Mouse (Mus musculus) heart, embryonic 13.5 days (tissue): ENCODE data around the gene Hint3. TPM values are rescaled to one million over a fixed set of nuclear protein-coding genes. Genes with fewer than 3 reads are reported as not detected.
"Not testable (repeated sequence)": the region's sequence is repeated elsewhere in the genome, so short reads cannot be mapped to it uniquely, and the experiment has no call there.

Experiments used
- ATAC-seq: fragments of 200-750 bp; cut with Nextera tagmentation; 2 replicates; pipeline ENCODE4 v1.8.0; 2017; ENCODE audit warnings: moderate TSS enrichment; ENCODE audit not compliant: insufficient number of reproducible peaks, low FRiP score, low TSS enrichment; ENCODE audit errors: extremely low read depth
- H3K27ac ChIP-seq: fragments of 300-500 bp; sonication (generic); replicated peaks from 2 replicates; pipeline ENCODE4 v1.5.1; 2015; ENCODE audit warnings: moderate library complexity, mild to moderate bottlenecking, inconsistent platforms
- H3K27me3 ChIP-seq: fragments of 300-500 bp; sonication (generic); replicated peaks from 2 replicates; pipeline ENCODE4 v1.6.1; 2015; ENCODE audit warnings: mild to moderate bottlenecking, inconsistent platforms
- H3K36me3 ChIP-seq: fragments of 300-500 bp; sonication (generic); 2 replicates; pipeline ENCODE4 v1.6.1; 2015; ENCODE audit warnings: mild to moderate bottlenecking, inconsistent platforms
- H3K4me1 ChIP-seq: fragments of 300-500 bp; sonication (generic); 2 replicates; pipeline ENCODE4 v1.6.1; 2015; ENCODE audit warnings: inconsistent platforms
- H3K4me2 ChIP-seq: fragments of 300-500 bp; sonication (generic); 2 replicates; pipeline ENCODE4 v1.6.1; 2015; ENCODE audit warnings: inconsistent platforms, mild to moderate bottlenecking, moderate library complexity
- H3K4me3 ChIP-seq: fragments of 300-500 bp; sonication (generic); 2 replicates; pipeline ENCODE4 v1.5.1; 2015; ENCODE audit warnings: moderate library complexity, mild to moderate bottlenecking, inconsistent platforms
- H3K9ac ChIP-seq: fragments of 300-500 bp; sonication (generic); 2 replicates; pipeline ENCODE4 v1.6.1; 2015; ENCODE audit warnings: inconsistent platforms, mild to moderate bottlenecking, moderate library complexity
- H3K9me3 ChIP-seq: fragments of 300-500 bp; sonication (generic); 2 replicates; pipeline ENCODE4 v1.6.1; 2016; ENCODE audit warnings: inconsistent platforms
- WGBS: fragments of 180-500 bp; shearing (Covaris S2); methylation state at CpG from one replicate; pipeline ENCODE4 v1.1.7; 2015; ENCODE audit warnings: mixed read lengths; 5-methylcytosine and 5-hydroxymethylcytosine counted together
- polyA plus RNA-seq: library from polyadenylated mRNA; unstranded; fragments of >200 nt; fragmentation: Nextera tagmentation; extraction: Ambion mirVana; gene quantifications from 2 replicates; pipeline ENCODE4 v1.2.1, GENCODE M21; 2015

Gene Hint3
- polyA plus RNA-seq = 25.2 and 26.9 TPM in 2 replicates

GRCm38 (mm10) chr10:30629513-30629912 lies at the start of gene Hint3:
Hint3 (minus strand) TSS chr10:30629632.
- no peaks in the 10 kb centered on the region for H3K36me3 ChIP-seq
- H3K9me3 ChIP-seq = no peaks in the 10 kb centered on the region
- no peak within 1 kb of the TSS for H3K9ac ChIP-seq
- H3K27ac ChIP-seq = no peak within 1 kb of the TSS
- no peak for ATAC-seq
- peaks cover 2% of the 10 kb centered on the region; the same call in 1 of the 2 replicates for H3K4me1 ChIP-seq
- no peak within 1 kb of the TSS for H3K4me3 ChIP-seq
- H3K27me3 ChIP-seq = no peaks in the 10 kb centered on the region
- WGBS = 74% methylated on average over 3 of the region's 3 CpGs
- no peak within 1 kb of the TSS for H3K4me2 ChIP-seq

- H3K36me3 ChIP-seq = peaks cover 10% of the 10 kb centered on the region; the same call in 1 of the 2 replicates
- no peaks in the 10 kb centered on the region for H3K9me3 ChIP-seq
- H3K4me3 ChIP-seq = no peak overlapping the region
- H3K9ac ChIP-seq = no peak overlapping the region
- ATAC-seq = no peak
- 69% methylated on average over 2 of the region's 2 CpGs for WGBS
- no peak overlapping the region for H3K27ac ChIP-seq
- H3K27me3 ChIP-seq = no peaks in the 10 kb centered on the region
- no peaks in the 10 kb centered on the region for H3K4me1 ChIP-seq
- no peak overlapping the region for H3K4me2 ChIP-seq
Observed at GRCm38 (mm10) chr10:30678051-30678450, 48.6 kb upstream of the Hint3 start.

GRCm38 (mm10) chr10:30674825-30675224 lies 45.4 kb upstream of the Hint3 start:
- Histone ChIP-seq H3K36me3 (peaks cover 23% of the 10 kb centered on the region), H3K4me1 (no peaks in the 10 kb centered on the region), H3K4me2 (no peak overlapping the region), H3K9ac (no peak overlapping the region), H3K27ac (no peak overlapping the region), H3K4me3 (no peak overlapping the region), H3K27me3 (no peaks in the 10 kb centered on the region), H3K9me3 (no peaks in the 10 kb centered on the region)
- no peak for ATAC-seq
- 62% methylated on average over 3 of the region's 3 CpGs for WGBS

- 90% methylated on average over 2 of the region's 2 CpGs for WGBS
- no peak overlapping the region for H3K4me2 ChIP-seq
- H3K4me3 ChIP-seq = no peak overlapping the region
- peaks cover 22% of the 10 kb centered on the region for H3K36me3 ChIP-seq
- H3K9ac ChIP-seq = no peak overlapping the region
- no peaks in the 10 kb centered on the region for H3K4me1 ChIP-seq
- H3K27me3 ChIP-seq = no peaks in the 10 kb centered on the region
- H3K27ac ChIP-seq = no peak overlapping the region
- H3K9me3 ChIP-seq = no peaks in the 10 kb centered on the region
- no peak for ATAC-seq
Observed at GRCm38 (mm10) chr10:30666580-30666979, 37.1 kb upstream of the Hint3 start.

- Histone ChIP-seq H3K4me2 (no peak overlapping the region), H3K4me3 (no peak overlapping the region), H3K27me3 (no peaks in the 10 kb centered on the region), H3K27ac (no peak overlapping the region), H3K9ac (no peak overlapping the region), H3K9me3 (no peaks in the 10 kb centered on the region), H3K36me3 (peaks cover 30% of the 10 kb centered on the region), H3K4me1 (peaks cover 4% of the 10 kb centered on the region)
- no peak for ATAC-seq
- 77% methylated on average over 6 of the region's 6 CpGs for WGBS
Observed at GRCm38 (mm10) chr10:30660564-30661328, 31.3 kb upstream of the Hint3 start.

- Histone ChIP-seq H3K36me3 (peaks cover 36% of the 10 kb centered on the region), H3K4me2 (peak overlapping the region; percentile 65), H3K27me3 (no peaks in the 10 kb centered on the region), H3K27ac (peak overlapping the region; percentile 53), H3K9me3 (no peaks in the 10 kb centered on the region), H3K4me1 (peaks cover 19% of the 10 kb centered on the region), H3K9ac (peak overlapping the region; percentile 74), H3K4me3 (peak overlapping the region; percentile 44)
- WGBS = 23% methylated on average over 5 of the region's 5 CpGs
- peak; percentile 11; the same call in 1 of the 2 replicates for ATAC-seq
Observed at GRCm38 (mm10) chr10:30655655-30656054, 26.2 kb upstream of the Hint3 start.

- Histone ChIP-seq H3K36me3 (peaks cover 38% of the 10 kb centered on the region), H3K4me3 (no peak overlapping the region), H3K27ac (no peak overlapping the region), H3K4me1 (no peaks in the 10 kb centered on the region), H3K9ac (no peak overlapping the region), H3K27me3 (no peaks in the 10 kb centered on the region), H3K9me3 (no peaks in the 10 kb centered on the region), H3K4me2 (no peak overlapping the region)
- no peak for ATAC-seq
- WGBS = 83% methylated on average over 2 of the region's 2 CpGs
Observed at GRCm38 (mm10) chr10:30647681-30648080, 18.2 kb upstream of the Hint3 start.

GRCm38 (mm10) chr10:30638216-30638615 lies 8.8 kb upstream of the Hint3 start:
- 77% methylated on average over 3 of the region's 3 CpGs for WGBS
- Histone ChIP-seq H3K36me3 (no peaks in the 10 kb centered on the region), H3K4me2 (no peak overlapping the region), H3K9me3 (no peaks in the 10 kb centered on the region), H3K4me3 (no peak overlapping the region), H3K9ac (no peak overlapping the region), H3K27ac (no peak overlapping the region), H3K27me3 (no peaks in the 10 kb centered on the region), H3K4me1 (no peaks in the 10 kb centered on the region)
- no peak for ATAC-seq

GRCm38 (mm10) chr10:30636474-30637154 lies 7.2 kb upstream of the Hint3 start:
- not testable (repeated sequence) for H3K4me1 ChIP-seq, H3K36me3 ChIP-seq, H3K4me3 ChIP-seq, H3K27me3 ChIP-seq, H3K9me3 ChIP-seq, H3K9ac ChIP-seq, H3K27ac ChIP-seq, H3K4me2 ChIP-seq, ATAC-seq
- 84% methylated on average over 1 of the region's 1 CpGs for WGBS

GRCm38 (mm10) chr10:30632718-30633117 lies 3.3 kb upstream of the Hint3 start:
- no peak for ATAC-seq
- no peak overlapping the region for H3K27ac ChIP-seq
- no peak overlapping the region for H3K4me3 ChIP-seq
- WGBS = 86% methylated on average over 1 of the region's 1 CpGs
- no peaks in the 10 kb centered on the region for H3K9me3 ChIP-seq
- H3K9ac ChIP-seq = no peak overlapping the region
- H3K4me2 ChIP-seq = no peak overlapping the region
- no peaks in the 10 kb centered on the region for H3K27me3 ChIP-seq
- no peaks in the 10 kb centered on the region for H3K36me3 ChIP-seq
- no peaks in the 10 kb centered on the region for H3K4me1 ChIP-seq

GRCm38 (mm10) chr10:30629977-30630376 lies 545 bp upstream of the Hint3 start:
- H3K36me3 ChIP-seq = no peaks in the 10 kb centered on the region
- H3K4me1 ChIP-seq = no peaks in the 10 kb centered on the region
- no peak overlapping the region for H3K4me2 ChIP-seq
- no peak overlapping the region for H3K4me3 ChIP-seq
- no peaks in the 10 kb centered on the region for H3K27me3 ChIP-seq
- ATAC-seq = no peak
- H3K27ac ChIP-seq = no peak overlapping the region
- no peak overlapping the region for H3K9ac ChIP-seq
- H3K9me3 ChIP-seq = no peaks in the 10 kb centered on the region

- H3K9ac ChIP-seq, ATAC-seq, H3K27me3 ChIP-seq, H3K36me3 ChIP-seq, H3K4me2 ChIP-seq, H3K4me3 ChIP-seq, H3K9me3 ChIP-seq, H3K4me1 ChIP-seq, H3K27ac ChIP-seq: not testable (repeated sequence)
- 87% methylated on average over 11 of the region's 11 CpGs for WGBS
Observed at GRCm38 (mm10) chr10:30628444-30628843, 988 bp downstream of the Hint3 start.
